Mouse (Mus musculus) intestine, postnatal 0 days (tissue): ENCODE results near the gene Gpx2. TPM values are rescaled to one million over a fixed set of nuclear protein-coding genes. Genes with fewer than 3 reads are reported as not detected.
A peak's percentile ranks its signal among the peaks of the same experiment; 100 is the strongest.

Experiments used
- ATAC-seq: fragments of 200-750 bp; cut with Nextera tagmentation; 2 replicates; pipeline ENCODE4 v1.8.0; 2017; ENCODE audit warnings: mild to moderate bottlenecking, moderate TSS enrichment, moderate library complexity
- H3K27ac ChIP-seq: fragments of 300-500 bp; sonication (generic); 2 replicates; pipeline ENCODE4 v1.5.1; 2014; ENCODE audit warnings: mild to moderate bottlenecking, low read depth, low read length, moderate library complexity
- H3K27me3 ChIP-seq: fragments of 300-500 bp; sonication (generic); replicated peaks from 2 replicates; pipeline ENCODE4 v1.6.1; 2014; ENCODE audit warnings: low read length, mixed read lengths; ENCODE audit not compliant: control insufficient read depth, insufficient read depth
- H3K36me3 ChIP-seq: fragments of 300-500 bp; sonication (generic); 2 replicates; pipeline ENCODE4 v1.6.1; 2014; ENCODE audit warnings: mild to moderate bottlenecking, moderate library complexity; ENCODE audit not compliant: control insufficient read depth, insufficient read depth
- H3K4me1 ChIP-seq: fragments of 300-500 bp; sonication (generic); replicated peaks from 2 replicates; pipeline ENCODE4 v1.6.1; 2014; ENCODE audit warnings: antibody characterized with exemption, low read length, mixed read lengths; ENCODE audit not compliant: control insufficient read depth, insufficient read depth
- H3K4me2 ChIP-seq: fragments of 300-500 bp; sonication (generic); replicated peaks from 2 replicates; pipeline ENCODE4 v1.6.1; 2014; ENCODE audit warnings: low read depth, mild to moderate bottlenecking, moderate library complexity
- H3K4me3 ChIP-seq: fragments of 300-500 bp; sonication (generic); 2 replicates; pipeline ENCODE4 v1.5.1; 2014; ENCODE audit warnings: low read depth, low read length
- H3K9ac ChIP-seq: fragments of 300-500 bp; sonication (generic); 2 replicates; pipeline ENCODE4 v1.6.1; 2014; ENCODE audit warnings: mild to moderate bottlenecking, low read depth, low read length
- H3K9me3 ChIP-seq: fragments of 300-500 bp; sonication (generic); 2 replicates; pipeline ENCODE4 v1.6.1; 2016; ENCODE audit warnings: mixed run types; ENCODE audit not compliant: control insufficient read depth
- CTCF ChIP-seq: sonication (generic); IDR thresholded peaks from 2 replicates; pipeline ENCODE4 v1.5.1; 2016; ENCODE audit warnings: low read depth, mild to moderate bottlenecking, control low read depth, antibody characterized with exemption, moderate library complexity
- WGBS: fragments of 180-500 bp; shearing (Covaris S2); extraction: QIAGEN DNeasy Blood & Tissue Kit; methylation state at CpG from one replicate; pipeline ENCODE4 v1.1.7; 2014; 5-methylcytosine and 5-hydroxymethylcytosine counted together
- polyA plus RNA-seq: library from polyadenylated mRNA; unstranded; fragments of >200 nt; fragmentation: Nextera tagmentation; extraction: Ambion mirVana; gene quantifications from 2 replicates; pipeline ENCODE4 v1.2.1, GENCODE M21; 2015

Gene Gpx2
- polyA plus RNA-seq, 1 experiment from 2014 or later, result 148 TPM

GRCm38 (mm10) chr12:76818908-76819307 is 23.6 kb upstream of the Gpx2 start:
- no peak for TF ChIP-seq CTCF
- 76% methylated on average over 9 of the region's 9 CpGs for WGBS
- Histone ChIP-seq H3K36me3 (no peaks in the 10 kb centered on the region), H3K9ac (no peak overlapping the region), H3K27me3 (peaks cover 10% of the 10 kb centered on the region), H3K4me3 (no peak overlapping the region), H3K4me2 (no peak overlapping the region), H3K27ac (no peak overlapping the region), H3K9me3 (no peaks in the 10 kb centered on the region), H3K4me1 (no peaks in the 10 kb centered on the region; the same call in 1 of the 2 replicates)
- no peak for ATAC-seq

GRCm38 (mm10) chr12:76818120-76818519 is 22.8 kb upstream of the Gpx2 start:
- H3K4me2 ChIP-seq, result no peak overlapping the region
- H3K36me3 ChIP-seq, result no peaks in the 10 kb centered on the region
- no peak overlapping the region for H3K4me3 ChIP-seq
- H3K9me3 ChIP-seq, result no peaks in the 10 kb centered on the region
- TF ChIP-seq CTCF, result no peak
- WGBS, result 59% methylated on average over 4 of the region's 4 CpGs
- H3K9ac ChIP-seq, result no peak overlapping the region
- H3K27ac ChIP-seq, result no peak overlapping the region
- peak; percentile 46 for ATAC-seq
- H3K27me3 ChIP-seq, result peaks cover 10% of the 10 kb centered on the region; the same call in 1 of the 2 replicates
- no peaks in the 10 kb centered on the region; the same call in 1 of the 2 replicates for H3K4me1 ChIP-seq

GRCm38 (mm10) chr12:76817176-76817575 is 21.8 kb upstream of the Gpx2 start:
- WGBS, result 71% methylated on average over 4 of the region's 4 CpGs
- Histone ChIP-seq H3K4me3 (no peak overlapping the region), H3K27me3 (peaks cover 6% of the 10 kb centered on the region; the same call in 1 of the 2 replicates), H3K4me1 (no peaks in the 10 kb centered on the region; the same call in 1 of the 2 replicates), H3K9me3 (no peaks in the 10 kb centered on the region), H3K27ac (no peak overlapping the region), H3K36me3 (no peaks in the 10 kb centered on the region), H3K4me2 (no peak overlapping the region), H3K9ac (no peak overlapping the region)
- ATAC-seq, result no peak
- TF ChIP-seq CTCF, result no peak

- H3K4me2 ChIP-seq, result no peak overlapping the region
- no peak overlapping the region for H3K9ac ChIP-seq
- no peak overlapping the region for H3K4me3 ChIP-seq
- no peak for TF ChIP-seq CTCF
- no peak overlapping the region for H3K27ac ChIP-seq
- no peaks in the 10 kb centered on the region for H3K9me3 ChIP-seq
- 0 out of 2 replicates have a peak, but pooled peaks cover 1% of the 10 kb centered on the region for H3K27me3 ChIP-seq
- no peak for ATAC-seq
- whole genome bisulfite sequencing, result 55% methylated on average over 4 of the region's 4 CpGs
- no peaks in the 10 kb centered on the region for H3K36me3 ChIP-seq
- H3K4me1 ChIP-seq, result no peaks in the 10 kb centered on the region; the same call in 1 of the 2 replicates
Measured at GRCm38 (mm10) chr12:76816720-76817119, 21.4 kb upstream of the Gpx2 start.

DNA sequence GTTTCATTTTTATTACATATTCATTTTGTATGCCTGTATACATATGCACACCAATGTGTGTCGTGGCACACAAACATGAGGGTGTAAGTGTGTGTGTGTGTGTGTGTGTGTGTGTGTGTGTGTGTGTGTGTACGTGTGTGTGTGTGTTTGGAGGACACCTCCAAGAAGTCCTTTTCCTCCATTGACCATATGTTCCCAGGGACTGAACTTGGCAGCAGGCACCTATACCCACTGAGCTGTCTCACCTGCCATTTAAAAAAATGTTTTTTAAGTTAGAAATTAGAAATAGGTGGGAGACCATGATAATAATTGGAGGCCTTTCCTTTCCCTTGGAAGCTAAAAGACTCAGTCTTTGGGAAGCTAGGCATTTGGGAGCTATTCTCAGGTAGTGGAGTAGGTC is 18.8 kb upstream of the Gpx2 start:
- Histone ChIP-seq H3K36me3 (no peaks in the 10 kb centered on the region), H3K27ac (no peak overlapping the region), H3K9me3 (no peaks in the 10 kb centered on the region), H3K27me3 (no peaks in the 10 kb centered on the region), H3K4me3 (no peak overlapping the region), H3K9ac (no peak overlapping the region), H3K4me1 (no peaks in the 10 kb centered on the region), H3K4me2 (no peak overlapping the region)
- 84% methylated on average over 2 of the region's 2 CpGs for WGBS
- no peak for ATAC-seq
- TF ChIP-seq CTCF, result no peak

DNA sequence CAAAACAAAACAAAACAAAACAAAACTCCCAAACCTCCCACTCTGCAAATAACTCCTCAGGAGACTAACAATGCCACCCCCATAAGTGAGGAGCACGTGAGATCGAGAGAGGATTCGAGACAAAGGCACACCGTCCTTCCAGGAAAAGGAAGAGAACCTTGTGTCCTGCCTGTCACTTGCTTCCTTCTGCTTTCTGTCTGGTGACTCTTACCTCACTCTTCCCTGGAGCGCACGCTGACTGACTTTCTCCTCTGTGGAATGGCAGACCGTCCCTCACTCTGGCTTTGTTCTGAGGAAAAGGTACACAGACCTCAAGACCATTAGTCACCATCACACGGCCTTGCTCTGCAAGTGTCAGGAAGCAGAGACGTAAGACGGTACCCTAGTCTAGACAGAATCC is 18.2 kb upstream of the Gpx2 start:
- no peak overlapping the region for H3K4me3 ChIP-seq
- 66% methylated on average over 10 of the region's 10 CpGs for WGBS
- H3K9ac ChIP-seq, result no peak overlapping the region
- H3K27ac ChIP-seq, result no peak overlapping the region
- H3K9me3 ChIP-seq, result no peaks in the 10 kb centered on the region
- H3K36me3 ChIP-seq, result no peaks in the 10 kb centered on the region
- H3K27me3 ChIP-seq, result no peaks in the 10 kb centered on the region
- H3K4me2 ChIP-seq, result no peak overlapping the region
- no peak for ATAC-seq
- H3K4me1 ChIP-seq, result no peaks in the 10 kb centered on the region
- no peak for TF ChIP-seq CTCF

GRCm38 (mm10) chr12:76811006-76811405 is 15.7 kb upstream of the Gpx2 start:
- Histone ChIP-seq H3K27me3 (no peaks in the 10 kb centered on the region), H3K27ac (no peak overlapping the region), H3K4me3 (no peak overlapping the region), H3K4me1 (no peaks in the 10 kb centered on the region), H3K9me3 (no peaks in the 10 kb centered on the region), H3K4me2 (no peak overlapping the region), H3K36me3 (no peaks in the 10 kb centered on the region), H3K9ac (no peak overlapping the region)
- TF ChIP-seq CTCF, result no peak
- no peak for ATAC-seq
- WGBS, result 96% methylated on average over 4 of the region's 4 CpGs
